Mouse (Mus musculus): ENCODE results near the gene Phykpl.
"Not testable (repeated sequence)": the region's sequence is repeated elsewhere in the genome, so short reads cannot be mapped to it uniquely, and the experiment has no call there.

DNA sequence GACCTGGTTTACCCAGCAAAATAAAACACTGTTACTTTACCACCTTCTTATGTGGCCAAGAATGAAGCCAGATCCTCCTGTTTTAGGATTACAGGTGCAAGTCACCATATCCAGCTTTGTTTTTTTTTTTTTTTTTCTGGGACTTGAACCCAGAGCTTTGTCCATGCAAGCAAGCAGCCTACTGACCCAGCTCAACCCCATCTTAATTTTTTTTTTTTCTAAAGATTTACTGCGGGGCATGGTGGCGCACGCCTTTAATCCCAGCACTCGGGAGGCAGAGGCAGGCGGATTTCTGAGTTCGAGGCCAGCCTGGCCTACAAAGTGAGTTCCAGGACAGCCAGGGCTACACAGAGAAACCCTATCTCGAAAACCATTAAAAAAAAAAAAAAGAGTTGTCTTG lies 31.6 kb downstream of the Phykpl start:
- TF ChIP-seq CTCF, EP300 (IDR thresholded peaks at IDR 0.05; ENCODE audit: low read depth): not testable (repeated sequence)
